Mouse (Mus musculus): ENCODE data around the gene Syt7.

GRCm38 (mm10) chr19:10340661-10341060, 48.2 kb upstream of the Syt7 start:
- TF ChIP-seq POLR2A (IDR thresholded peaks at IDR 0.05; ENCODE audit: insufficient read depth, low read depth, low read length) = no peak
- no peak for TF ChIP-seq CTCF (IDR thresholded peaks at IDR 0.05; ENCODE audit: insufficient read depth, low read depth, low read length)

All from olfactory bulb, adult 2 months (tissue).